Mouse (Mus musculus): ENCODE measurements at regions not wholly inside any gene's neighbourhood (a gene's known extent, or its start where the extent isn't known, plus 50 kb on each side); places are given as distances from the start of the nearest gene placed in this dataset.

GRCm38 (mm10) chr10:45763160-45763955, 185.7 kb downstream of the Hace1 start:
- peak; percentile 86 for ATAC-seq
- no peak for TF ChIP-seq CTCF (IDR thresholded peaks at IDR 0.05; ENCODE audit: low read depth)
- no peaks in the 10 kb centered on the region for H3K4me1 ChIP-seq (ENCODE audit: insufficient read depth)
- DNase-seq, result peak; percentile 42
- peak overlapping the region; percentile 30; the same call in 1 of the 2 replicates for H3K27ac ChIP-seq (ENCODE audit: low read depth, low read length)
- no peak overlapping the region for H3K9ac ChIP-seq
- no peaks in the 10 kb centered on the region for H3K9me3 ChIP-seq (ENCODE audit: low read length)
- no peaks in the 10 kb centered on the region for H3K36me3 ChIP-seq (ENCODE audit: insufficient read depth)
- 63% methylated on average over 10 of the region's 10 CpGs for WGBS
- H3K4me3 ChIP-seq (ENCODE audit: low read depth, low read length), result no peak overlapping the region
- H3K27me3 ChIP-seq (ENCODE audit: insufficient read depth, low read length), result no peaks in the 10 kb centered on the region
- no peak overlapping the region for H3K4me2 ChIP-seq (ENCODE audit: low read depth)

- H3K9me3 ChIP-seq (ENCODE audit: low read length), result no peaks in the 10 kb centered on the region
- H3K9ac ChIP-seq, result no peak overlapping the region
- no peak overlapping the region for H3K4me2 ChIP-seq (ENCODE audit: low read depth)
- H3K27me3 ChIP-seq (ENCODE audit: insufficient read depth, low read length), result no peaks in the 10 kb centered on the region
- TF ChIP-seq CTCF (IDR thresholded peaks at IDR 0.05; ENCODE audit: low read depth), result no peak
- H3K4me3 ChIP-seq (ENCODE audit: low read depth, low read length), result no peak overlapping the region
- DNase-seq (no peak), ATAC-seq (no peak)
- no peak overlapping the region for H3K27ac ChIP-seq (ENCODE audit: low read depth, low read length)
- WGBS, result 18% methylated on average over 6 of the region's 6 CpGs
- H3K4me1 ChIP-seq (ENCODE audit: insufficient read depth), result no peaks in the 10 kb centered on the region
- H3K36me3 ChIP-seq (ENCODE audit: insufficient read depth), result no peaks in the 10 kb centered on the region
Measured at GRCm38 (mm10) chr10:45779720-45780119, 202.1 kb downstream of the Hace1 start.

- DNase-seq (no peak), ATAC-seq (no peak)
- Histone ChIP-seq H3K9ac (no peak overlapping the region), H3K36me3 (ENCODE audit: insufficient read depth) (no peaks in the 10 kb centered on the region), H3K4me3 (ENCODE audit: low read depth, low read length) (no peak overlapping the region), H3K9me3 (ENCODE audit: low read length) (no peaks in the 10 kb centered on the region), H3K4me1 (ENCODE audit: insufficient read depth) (no peaks in the 10 kb centered on the region), H3K4me2 (ENCODE audit: low read depth) (no peak overlapping the region), H3K27ac (ENCODE audit: low read depth, low read length) (no peak overlapping the region), H3K27me3 (ENCODE audit: insufficient read depth, low read length) (no peaks in the 10 kb centered on the region)
- 44% methylated on average over 5 of the region's 5 CpGs for WGBS
- TF ChIP-seq CTCF (IDR thresholded peaks at IDR 0.05; ENCODE audit: low read depth), result no peak
Measured at GRCm38 (mm10) chr10:45783026-45783425, 205.4 kb downstream of the Hace1 start.

GRCm38 (mm10) chr10:45783461-45784149, 206.0 kb downstream of the Hace1 start:
- H3K9me3 ChIP-seq (ENCODE audit: low read length), result no peaks in the 10 kb centered on the region
- TF ChIP-seq CTCF (IDR thresholded peaks at IDR 0.05; ENCODE audit: low read depth), result no peak
- 25% methylated on average over 11 of the region's 11 CpGs for WGBS
- no peak overlapping the region for H3K9ac ChIP-seq
- no peak overlapping the region for H3K4me3 ChIP-seq (ENCODE audit: low read depth, low read length)
- no peak overlapping the region for H3K27ac ChIP-seq (ENCODE audit: low read depth, low read length)
- H3K27me3 ChIP-seq (ENCODE audit: insufficient read depth, low read length), result no peaks in the 10 kb centered on the region
- no peak for DNase-seq
- no peaks in the 10 kb centered on the region for H3K36me3 ChIP-seq (ENCODE audit: insufficient read depth)
- no peaks in the 10 kb centered on the region for H3K4me1 ChIP-seq (ENCODE audit: insufficient read depth)
- H3K4me2 ChIP-seq (ENCODE audit: low read depth), result no peak overlapping the region
- no peak for ATAC-seq

- Histone ChIP-seq H3K4me2 (ENCODE audit: low read depth) (no peak overlapping the region), H3K9ac (no peak overlapping the region), H3K4me1 (ENCODE audit: insufficient read depth) (no peaks in the 10 kb centered on the region), H3K9me3 (ENCODE audit: low read length) (no peaks in the 10 kb centered on the region), H3K4me3 (ENCODE audit: low read depth, low read length) (no peak overlapping the region), H3K27me3 (ENCODE audit: insufficient read depth, low read length) (no peaks in the 10 kb centered on the region), H3K27ac (ENCODE audit: low read depth, low read length) (no peak overlapping the region), H3K36me3 (ENCODE audit: insufficient read depth) (no peaks in the 10 kb centered on the region)
- DNase-seq, result no peak
- ATAC-seq, result no peak
- no peak for TF ChIP-seq CTCF (IDR thresholded peaks at IDR 0.05; ENCODE audit: low read depth)
- WGBS, result 12% methylated on average over 2 of the region's 2 CpGs
Measured at GRCm38 (mm10) chr10:45784150-45784479, 206.5 kb downstream of the Hace1 start.

- H3K36me3 ChIP-seq (ENCODE audit: insufficient read depth), result no peaks in the 10 kb centered on the region
- H3K27me3 ChIP-seq (ENCODE audit: insufficient read depth, low read length), result no peaks in the 10 kb centered on the region
- ATAC-seq (no peak), DNase-seq (no peak)
- 63% methylated on average over 4 of the region's 4 CpGs for WGBS
- no peaks in the 10 kb centered on the region for H3K4me1 ChIP-seq (ENCODE audit: insufficient read depth)
- no peak overlapping the region for H3K9ac ChIP-seq
- TF ChIP-seq CTCF (IDR thresholded peaks at IDR 0.05; ENCODE audit: low read depth), result no peak
- no peak overlapping the region for H3K4me3 ChIP-seq (ENCODE audit: low read depth, low read length)
- no peak overlapping the region for H3K27ac ChIP-seq (ENCODE audit: low read depth, low read length)
- H3K9me3 ChIP-seq (ENCODE audit: low read length), result no peaks in the 10 kb centered on the region
- no peak overlapping the region for H3K4me2 ChIP-seq (ENCODE audit: low read depth)
Measured at GRCm38 (mm10) chr10:45784575-45784974, 206.9 kb downstream of the Hace1 start.

GRCm38 (mm10) chr10:45788356-45788755, 210.7 kb downstream of the Hace1 start:
- no peak for TF ChIP-seq CTCF (IDR thresholded peaks at IDR 0.05; ENCODE audit: low read depth)
- Histone ChIP-seq H3K27me3 (ENCODE audit: insufficient read depth, low read length) (no peaks in the 10 kb centered on the region), H3K4me1 (ENCODE audit: insufficient read depth) (no peaks in the 10 kb centered on the region), H3K36me3 (ENCODE audit: insufficient read depth) (no peaks in the 10 kb centered on the region), H3K9me3 (ENCODE audit: low read length) (no peaks in the 10 kb centered on the region), H3K4me3 (ENCODE audit: low read depth, low read length) (no peak overlapping the region), H3K9ac (no peak overlapping the region), H3K27ac (ENCODE audit: low read depth, low read length) (no peak overlapping the region), H3K4me2 (ENCODE audit: low read depth) (no peak overlapping the region)
- no peak for ATAC-seq
- 82% methylated on average over 1 of the region's 1 CpGs for WGBS
- no peak for DNase-seq

All from forebrain, postnatal 0 days (tissue).